Mouse (Mus musculus) B cell, adult (primary cell): ENCODE measurements around the gene Lgals4. TPM values are rescaled to one million over a fixed set of nuclear protein-coding genes. Genes with fewer than 3 reads are reported as not detected.

Experiments
- total RNA-seq: library from RNA; stranded (reverse); gene quantifications from 4 replicates; pipeline ENCODE4 v1.2.4, GENCODE M21; 2023; ENCODE audit not compliant: inconsistent age

The Lgals4 gene
- total RNA-seq, result 9.5 to 18.0 TPM (median 13.3 TPM) in 4 replicates

GRCm38 (mm10) chr7:28833723-28834347 lies at the start of gene Lgals4:
Gene Lgals4, plus strand, starts transcription at chr7:28833854.

GRCm38 (mm10) chr7:28788307-28789195 lies 45.1 kb upstream of the Lgals4 start, which contains the start of gene Rinl:
Gene Rinl, plus strand, starts transcription at chr7:28788969.

GRCm38 (mm10) chr7:28808221-28808941 lies 25.3 kb upstream of the Lgals4 start, which contains the start of gene Hnrnpl:
Gene Hnrnpl, plus strand, starts transcription at chr7:28808541.

GRCm38 (mm10) chr7:28824941-28825685 lies 8.5 kb upstream of the Lgals4 start, which contains the start of gene Ech1:
Gene Ech1, plus strand, starts transcription at chr7:28825217.

GRCm38 (mm10) chr7:28863540-28863939 lies 29.9 kb downstream of the Lgals4 start, which contains the start of gene Lgals7:
Gene Lgals7, plus strand, starts transcription at chr7:28863853.

GRCm38 (mm10) chr7:28881199-28881598 lies 47.5 kb downstream of the Lgals4 start, which contains the start of gene Capn12:
Gene Capn12, plus strand, starts transcription at chr7:28881422.

Other genes with a start within 250 kb of the Lgals4 start
- 49.3 to 52.1 TPM (median 50.5 TPM) in 4 replicates for gene Samd4b, start 235.7 kb upstream of the Lgals4 start, total RNA-seq
- gene Pak4, start 235.7 kb upstream of the Lgals4 start, total RNA-seq, result 12.8 to 15.7 TPM (median 13.9 TPM) in 4 replicates
- gene Acp7, start 202.5 kb upstream of the Lgals4 start, total RNA-seq, result not detected in 4 replicates
- gene Fbxo27, start 141.0 kb upstream of the Lgals4 start, total RNA-seq, result 0.35 to 0.84 TPM in 2 of 4 replicates, not detected in the others
- gene Fbxo17, start 117.0 kb upstream of the Lgals4 start, total RNA-seq, result 0.67 to 2.4 TPM (median 1.3 TPM) in 4 replicates
- gene Mrps12, start 92.0 kb upstream of the Lgals4 start, total RNA-seq, result 21.2 to 31.8 TPM (median 24.8 TPM) in 4 replicates
- 15.6 to 20.5 TPM (median 18.9 TPM) in 4 replicates for gene Sars2, start 91.9 kb upstream of the Lgals4 start, total RNA-seq
- gene Ccer2, start 77.7 kb upstream of the Lgals4 start, total RNA-seq, result not detected in 4 replicates
- gene Sirt2, start 67.1 kb upstream of the Lgals4 start, total RNA-seq, result 82.0 to 92.0 TPM (median 86.4 TPM) in 4 replicates
- gene Nfkbib, start 66.3 kb upstream of the Lgals4 start, total RNA-seq, result 75.7 to 91.7 TPM (median 83.5 TPM) in 4 replicates
- gene Rinl, start 44.9 kb upstream of the Lgals4 start, total RNA-seq, result 6.2 to 13.3 TPM (median 9.2 TPM) in 4 replicates
- gene Hnrnpl, start 25.3 kb upstream of the Lgals4 start, total RNA-seq, result 570 to 678 TPM (median 611 TPM) in 4 replicates
- gene Ech1, start 8.6 kb upstream of the Lgals4 start, total RNA-seq, result 52.7 to 55.3 TPM (median 53.9 TPM) in 4 replicates
- gene Lgals7, start 30.0 kb downstream of the Lgals4 start, total RNA-seq, result not detected in 4 replicates
- gene Capn12, start 47.6 kb downstream of the Lgals4 start, total RNA-seq, result 0.15 TPM in 1 of 4 replicates, not detected in the others
- 120 to 137 TPM (median 132 TPM) in 4 replicates for gene Actn4, start 128.5 kb downstream of the Lgals4 start, total RNA-seq
- 261 to 296 TPM (median 278 TPM) in 4 replicates for gene Eif3k, start 148.0 kb downstream of the Lgals4 start, total RNA-seq
- 348 to 381 TPM (median 367 TPM) in 4 replicates for gene Map4k1, start 148.2 kb downstream of the Lgals4 start, total RNA-seq